Mouse (Mus musculus) lung, postnatal 14 days (tissue): ENCODE results near the gene Abcg4.
A peak's percentile ranks its signal among the peaks of the same experiment; 100 is the strongest.
"Not testable (repeated sequence)": the region's sequence is repeated elsewhere in the genome, so short reads cannot be mapped to it uniquely, and the experiment has no call there.

Experiments used
- DNase-seq: peaks from one replicate; pipeline ENCODE4 v3.0.0; 2021

Gene Abcg4

GRCm38 (mm10) chr9:44319105-44319886, 30.9 kb upstream of the Abcg4 start:
- peak; percentile 23 for DNase-seq

DNA sequence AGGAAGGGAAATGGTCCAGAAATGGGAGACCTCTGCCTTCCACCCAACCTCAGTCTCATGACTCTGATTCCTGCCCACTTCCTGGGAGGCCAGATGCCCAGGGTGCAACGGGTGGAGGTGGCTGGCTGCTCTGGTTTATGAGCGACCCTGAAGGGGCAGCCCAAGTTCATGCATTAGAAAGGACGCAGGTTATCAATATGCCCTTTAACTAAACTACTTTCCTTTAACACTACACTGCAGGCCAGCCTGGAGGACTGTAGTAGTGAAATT, 30.3 kb upstream of the Abcg4 start:
- no peak for DNase-seq

GRCm38 (mm10) chr9:44318076-44318825, 29.8 kb upstream of the Abcg4 start:
- no peak for DNase-seq

DNA sequence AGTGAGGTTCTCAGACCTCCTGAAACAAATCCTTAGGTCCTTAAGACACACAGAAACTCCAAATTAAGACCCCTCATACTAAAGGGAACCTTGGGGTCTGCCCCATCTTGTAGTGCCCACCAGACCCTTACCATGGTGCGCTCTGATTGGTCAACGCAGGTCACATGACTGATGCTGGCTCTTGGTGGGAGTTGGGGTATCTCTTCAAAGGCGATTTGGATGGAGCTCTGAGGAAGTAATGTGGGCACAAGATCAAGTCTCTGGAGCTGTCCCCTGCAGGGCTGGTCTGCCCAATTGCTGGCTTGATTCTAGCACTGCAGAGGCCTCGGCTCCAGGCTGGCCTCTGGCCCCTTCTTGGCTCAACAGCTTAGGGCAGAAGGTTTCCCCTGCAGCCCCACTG, 29.0 kb upstream of the Abcg4 start:
- DNase-seq = no peak

DNA sequence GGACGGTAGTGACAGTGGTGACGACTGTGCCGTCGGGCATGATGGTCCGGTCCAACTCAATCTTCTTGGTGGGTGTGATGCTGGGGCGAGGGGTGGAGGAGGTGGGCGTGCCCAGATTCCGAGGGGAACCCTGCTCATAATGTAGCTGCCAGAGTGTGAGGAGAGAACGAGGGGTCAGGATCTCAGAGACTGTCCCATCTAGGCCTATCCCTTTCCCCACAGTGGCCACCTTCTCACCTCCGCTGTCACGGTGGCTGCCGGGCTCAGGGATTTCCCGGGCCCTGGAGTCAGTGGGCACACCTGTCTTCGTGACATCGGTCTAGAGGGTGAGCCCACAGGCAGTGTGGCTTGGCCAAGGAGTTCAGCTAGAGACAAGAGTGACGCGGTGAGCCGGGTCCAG, 26.5 kb upstream of the Abcg4 start:
- no peak for DNase-seq

GRCm38 (mm10) chr9:44314257-44314547, 25.8 kb upstream of the Abcg4 start:
- no peak for DNase-seq

GRCm38 (mm10) chr9:44313476-44314256, 25.3 kb upstream of the Abcg4 start:
- DNase-seq = no peak

DNA sequence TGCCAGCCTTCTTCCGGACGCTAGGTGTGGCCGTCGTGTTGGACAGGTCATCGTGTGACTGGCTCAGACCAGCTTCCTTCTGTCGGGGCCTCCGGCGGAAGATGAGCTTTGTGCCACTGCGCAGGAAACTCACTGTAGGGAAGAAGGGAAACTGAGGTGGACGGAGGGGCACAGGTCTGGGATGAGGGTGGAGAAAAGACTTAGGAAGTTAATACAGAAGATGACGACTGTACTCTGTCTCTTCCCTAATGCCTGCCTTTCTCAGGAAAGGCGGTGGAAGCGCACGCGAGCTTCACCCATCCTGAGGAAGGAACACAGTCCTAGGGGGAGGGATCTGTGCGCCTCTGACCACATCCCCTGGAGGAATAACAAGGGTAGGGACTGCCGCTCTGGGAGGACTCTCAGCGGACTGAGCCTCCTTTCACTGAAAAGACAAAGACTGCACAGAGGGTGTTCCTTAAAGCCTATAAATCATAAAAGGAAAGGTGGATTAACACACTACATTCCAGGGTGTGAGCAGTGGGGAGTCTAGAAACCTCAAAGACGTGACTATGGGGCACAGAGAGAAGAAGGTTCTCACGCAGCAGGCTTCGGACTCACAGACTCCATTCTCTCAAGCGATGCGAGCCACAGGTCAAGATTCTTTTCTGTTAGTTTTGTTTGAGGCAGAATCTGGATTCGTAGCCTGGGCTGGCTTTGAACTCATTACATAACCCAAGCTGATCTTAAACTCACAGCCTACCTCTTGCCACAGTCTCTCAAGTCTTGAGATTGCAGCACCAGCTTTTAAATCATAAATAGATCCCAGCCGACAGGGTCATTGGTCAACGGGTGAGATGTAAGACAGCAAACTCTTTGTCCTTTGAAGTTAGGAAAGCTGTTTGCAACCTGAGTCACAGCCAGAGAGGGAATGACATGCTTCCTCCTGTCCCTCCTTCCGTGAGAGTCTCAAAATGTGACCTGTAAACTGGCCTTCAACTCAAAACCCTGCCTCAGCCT, 23.0 kb upstream of the Abcg4 start:
- peak; percentile 42 for DNase-seq

DNA sequence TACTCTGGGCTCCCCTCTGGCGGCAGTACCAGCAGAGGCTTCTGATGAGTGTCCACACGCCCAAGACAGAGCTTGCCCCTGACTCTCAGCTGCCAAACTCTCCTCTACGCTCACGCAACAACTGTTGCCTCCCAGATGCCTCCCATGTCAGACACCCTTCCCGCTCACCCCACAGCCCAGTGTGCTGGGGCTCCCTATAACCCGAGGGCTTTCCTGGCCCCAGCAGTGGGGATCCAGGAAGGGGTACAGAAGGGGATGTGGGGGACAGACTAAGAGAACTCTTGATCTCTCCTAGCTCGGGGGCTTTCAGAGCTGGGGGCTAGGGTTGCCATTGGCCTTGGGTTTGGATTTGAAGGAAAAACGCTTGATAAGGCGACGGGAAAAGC, 22.3 kb upstream of the Abcg4 start:
- no peak for DNase-seq

- DNase-seq = no peak
Observed at GRCm38 (mm10) chr9:44309756-44310155, 21.3 kb upstream of the Abcg4 start.

- DNase-seq = no peak
Observed at GRCm38 (mm10) chr9:44307248-44307647, 18.8 kb upstream of the Abcg4 start.

DNA sequence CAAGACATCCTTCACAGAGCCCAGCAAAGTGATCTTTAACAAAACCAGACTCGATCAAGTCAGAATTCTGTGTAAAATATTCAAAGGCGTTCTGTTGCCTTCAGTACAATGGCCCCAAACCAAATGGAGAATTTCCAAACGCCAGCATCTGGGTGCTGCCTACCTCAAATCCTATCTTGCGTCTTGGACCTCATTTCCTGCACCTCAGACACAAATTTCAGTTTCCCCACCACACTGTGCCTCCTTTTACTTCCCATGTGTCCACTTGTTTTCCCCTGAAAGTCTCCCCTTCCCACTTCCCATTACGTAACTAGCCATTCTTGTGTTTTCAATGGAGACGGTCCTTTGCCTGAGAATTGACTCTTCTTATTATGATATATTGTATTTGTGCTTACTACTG, 18.1 kb upstream of the Abcg4 start:
- no peak for DNase-seq

GRCm38 (mm10) chr9:44305466-44306079, 17.2 kb upstream of the Abcg4 start, which contains the start of gene Hinfp:
Hinfp (minus strand) TSS chr9:44305671.
- DNase-seq = peak; percentile 98

DNA sequence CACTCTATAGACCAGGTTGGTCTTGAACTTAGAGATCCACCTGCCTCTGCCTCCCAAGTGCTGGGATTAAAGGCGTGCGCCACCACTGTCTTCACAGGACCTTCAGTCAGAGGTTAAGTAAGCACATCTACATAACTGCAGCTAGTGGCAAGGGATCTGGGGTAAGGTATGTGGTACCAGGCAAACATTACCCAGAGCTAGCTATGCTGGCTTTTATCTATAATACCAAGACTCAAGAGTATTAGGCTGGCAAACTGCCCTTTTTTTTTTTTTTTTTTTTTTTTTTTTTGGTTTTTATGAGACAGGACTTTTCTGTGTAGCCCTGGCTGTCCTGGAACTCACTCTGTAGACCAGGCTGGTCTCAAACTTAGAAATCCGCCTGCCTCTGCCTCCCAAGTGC, 11.6 kb upstream of the Abcg4 start:
- not testable (repeated sequence) for DNase-seq

GRCm38 (mm10) chr9:44292490-44292889, 4.1 kb upstream of the Abcg4 start:
- peak; percentile 71 for DNase-seq

- DNase-seq = no peak
Observed at GRCm38 (mm10) chr9:44288959-44289291, 510 bp upstream of the Abcg4 start.

DNA sequence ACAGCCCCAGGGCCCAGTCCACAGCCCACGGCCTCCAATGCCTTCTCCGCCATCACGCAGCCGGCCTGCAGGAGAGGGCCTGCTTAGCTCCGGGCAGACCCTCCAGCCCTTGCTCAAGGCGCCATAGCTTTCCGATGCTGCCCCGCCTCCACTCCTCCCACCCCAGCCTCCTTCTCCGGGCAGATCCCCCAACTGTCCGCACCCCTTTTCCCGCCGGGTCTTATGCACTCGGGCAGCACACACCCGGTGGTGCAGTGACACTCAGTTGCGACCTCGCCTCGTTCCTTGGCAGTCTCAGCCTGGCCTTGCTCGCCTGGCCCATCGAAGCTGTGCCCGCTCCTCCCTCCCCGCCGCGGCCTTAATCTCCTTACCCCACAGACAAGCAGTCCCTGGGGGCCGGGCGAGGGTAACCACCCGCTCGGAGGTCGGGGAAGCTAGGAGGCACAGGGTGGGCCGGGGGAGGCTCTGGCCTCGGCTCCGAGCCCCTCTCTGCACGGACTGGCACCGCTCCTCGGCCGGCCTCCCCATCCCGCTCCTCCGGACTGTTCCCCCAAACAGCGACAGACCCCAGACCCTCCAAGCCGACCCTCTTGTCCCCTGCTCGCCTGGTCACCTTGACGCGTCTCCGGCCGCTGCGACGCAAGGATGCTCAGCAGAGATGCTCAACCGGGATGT, 877 bp downstream of the Abcg4 start:
- DNase-seq = peak; percentile 8

DNA sequence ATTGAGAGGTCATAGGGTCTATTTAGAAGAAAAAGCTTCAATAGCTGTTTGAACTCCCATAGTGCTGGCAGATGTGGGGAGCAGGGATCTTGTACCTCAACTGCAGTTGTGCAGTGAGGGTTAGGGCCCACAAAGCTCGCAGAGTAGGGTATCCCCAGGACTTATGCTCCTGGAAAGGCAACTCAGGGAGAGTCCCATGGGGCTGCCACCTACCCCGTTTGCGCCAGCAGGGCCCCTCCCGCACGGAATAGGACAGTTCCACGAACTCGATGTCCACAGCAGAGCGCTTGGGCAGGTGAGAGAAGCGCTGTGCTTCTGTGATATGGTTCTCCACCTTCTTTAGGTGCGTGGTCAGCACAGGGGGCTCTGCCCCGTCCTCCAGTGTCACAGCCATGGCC, 1.4 kb downstream of the Abcg4 start:
- DNase-seq = no peak

- no peak for DNase-seq
Observed at GRCm38 (mm10) chr9:44286256-44286850, 2.1 kb downstream of the Abcg4 start.

DNA sequence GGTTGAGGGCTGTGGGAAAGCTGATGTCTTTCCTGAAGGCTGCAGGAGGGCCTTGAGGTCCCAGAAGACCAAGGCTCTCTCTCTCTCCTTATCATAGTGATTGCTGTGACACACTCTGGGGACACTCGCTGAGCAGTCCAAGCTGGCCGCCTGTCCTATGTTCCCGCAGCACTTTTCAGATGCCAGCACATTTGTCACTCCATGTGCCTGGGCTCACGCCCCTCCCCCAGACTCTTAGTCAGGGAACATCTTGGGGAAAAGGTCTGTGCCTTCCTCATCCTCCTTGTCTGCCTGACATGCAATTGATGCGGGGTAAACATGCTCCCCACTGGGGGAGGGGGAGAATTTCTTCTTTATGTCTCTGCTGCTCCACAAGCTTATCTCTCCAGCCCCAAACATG, 5.2 kb downstream of the Abcg4 start:
- DNase-seq = no peak

DNA sequence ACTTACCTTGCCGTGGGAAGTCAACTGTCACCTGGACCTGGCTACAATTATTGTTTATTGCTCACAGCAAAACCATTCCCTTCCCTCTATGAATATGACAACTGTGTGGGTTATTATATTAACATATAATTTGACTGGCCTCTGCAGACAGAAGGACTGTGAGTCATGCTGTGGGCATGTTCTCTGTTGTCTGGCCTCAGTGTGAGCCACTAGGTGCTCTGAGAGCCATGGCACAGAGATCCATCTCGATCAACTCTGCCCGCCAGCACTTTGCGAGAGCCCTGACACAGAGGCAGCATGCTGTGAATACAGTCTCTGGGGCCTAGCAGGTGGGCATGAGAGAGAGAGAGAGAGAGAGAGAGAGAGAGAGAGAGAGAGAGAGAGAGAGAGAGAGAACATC, 18.4 kb downstream of the Abcg4 start:
- DNase-seq = no peak
